Mouse (Mus musculus) inflammation-experienced regulatory T-cells, adult 6 months (primary cell): ENCODE data around the gene ccdc198. TPM values are rescaled to one million over a fixed set of nuclear protein-coding genes. Genes with fewer than 3 reads are reported as not detected.
"Not testable (repeated sequence)": the region's sequence is repeated elsewhere in the genome, so short reads cannot be mapped to it uniquely, and the experiment has no call there.

Experiments used
- ATAC-seq: one replicate; pipeline ENCODE4 v1.8.0; 2017
- polyA plus RNA-seq, 3 experiments: library from polyadenylated mRNA; unstranded; fragments of 100-300 nt; shearing (Covaris generic); gene quantifications; one replicate each; pipeline ENCODE4 v1.2.1; 2017

Gene ccdc198
- polyA plus RNA-seq = under 1 TPM in 1 of 3 experiments, not detected in 2; 0.31 TPM

- no peak for ATAC-seq
These were observed at the start of gene ccdc198 for GRCm38 (mm10) chr14:49245126-49245714. ccdc198 (minus strand) TSS chr14:49245474.

- no peak for ATAC-seq
These were observed 48.7 kb upstream of the ccdc198 start for GRCm38 (mm10) chr14:49293802-49294449.

GRCm38 (mm10) chr14:49290029-49290745, 44.9 kb upstream of the ccdc198 start:
- ATAC-seq = no peak

- no peak for ATAC-seq
These were observed 38.7 kb upstream of the ccdc198 start for GRCm38 (mm10) chr14:49283784-49284655.

GRCm38 (mm10) chr14:49278880-49279279, 33.6 kb upstream of the ccdc198 start:
- no peak for ATAC-seq

GRCm38 (mm10) chr14:49278479-49278878, 33.2 kb upstream of the ccdc198 start:
- not testable (repeated sequence) for ATAC-seq

GRCm38 (mm10) chr14:49277642-49278041, 32.4 kb upstream of the ccdc198 start:
- ATAC-seq = no peak

- no peak for ATAC-seq
These were observed 30.1 kb upstream of the ccdc198 start for GRCm38 (mm10) chr14:49275376-49275775.

- no peak for ATAC-seq
These were observed 20.2 kb upstream of the ccdc198 start for GRCm38 (mm10) chr14:49265286-49266002.

- no peak for ATAC-seq
These were observed 3.8 kb downstream of the ccdc198 start for GRCm38 (mm10) chr14:49241522-49241921.

- ATAC-seq = no peak
These were observed 7.1 kb downstream of the ccdc198 start for GRCm38 (mm10) chr14:49238206-49238605.

GRCm38 (mm10) chr14:49234788-49235515, 10.3 kb downstream of the ccdc198 start:
- ATAC-seq = peak; percentile 93

- no peak for ATAC-seq
These were observed 13.4 kb downstream of the ccdc198 start for GRCm38 (mm10) chr14:49231845-49232244.

GRCm38 (mm10) chr14:49226986-49227385, 18.3 kb downstream of the ccdc198 start:
- ATAC-seq = no peak

GRCm38 (mm10) chr14:49226471-49226870, 18.8 kb downstream of the ccdc198 start:
- no peak for ATAC-seq

GRCm38 (mm10) chr14:49221771-49222170, 23.5 kb downstream of the ccdc198 start:
- peak; percentile 95 for ATAC-seq

- ATAC-seq = not testable (repeated sequence)
These were observed 25.7 kb downstream of the ccdc198 start for GRCm38 (mm10) chr14:49219466-49220022.

- no peak for ATAC-seq
These were observed 26.6 kb downstream of the ccdc198 start for GRCm38 (mm10) chr14:49218677-49219076.

- not testable (repeated sequence) for ATAC-seq
These were observed 35.1 kb downstream of the ccdc198 start for GRCm38 (mm10) chr14:49210215-49210614.

- ATAC-seq = no peak
These were observed 44.0 kb downstream of the ccdc198 start for GRCm38 (mm10) chr14:49201073-49201778.
